Mouse (Mus musculus): ENCODE measurements at regions not wholly inside any gene's neighbourhood (a gene's known extent, or its start where the extent isn't known, plus 50 kb on each side); places are given as distances from the start of the nearest gene placed in this dataset.

DNA sequence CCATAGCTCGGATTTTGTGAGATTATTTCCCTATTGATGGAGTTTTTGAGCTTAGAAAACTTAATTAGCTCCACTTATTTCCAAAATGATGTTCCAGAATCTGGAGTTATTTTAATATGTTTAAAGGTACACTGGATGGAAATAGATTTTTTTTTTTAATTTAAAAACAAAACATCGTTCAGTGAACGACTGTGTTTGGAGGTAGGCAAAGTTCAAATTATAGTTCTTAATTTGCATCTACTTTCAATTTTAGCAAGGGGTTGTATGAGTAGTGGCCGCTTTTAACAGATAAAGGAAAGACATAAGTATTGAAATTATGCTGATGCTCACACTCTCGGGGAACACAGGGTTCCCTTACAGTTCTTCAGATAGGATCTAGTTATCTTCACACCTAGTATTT lies 284.6 kb upstream of the Adgrl2 start:
- 91% methylated on average over 5 of the region's 5 CpGs for WGBS
- Histone ChIP-seq H3K27me3 (ENCODE audit: control insufficient read depth, insufficient read depth, low read length) (no peaks in the 10 kb centered on the region), H3K27ac (ENCODE audit: insufficient read depth, low read length) (no peak overlapping the region), H3K4me3 (replicated peaks; ENCODE audit: insufficient read depth, low read depth, low read length) (no peak overlapping the region), H3K4me1 (ENCODE audit: control insufficient read depth, insufficient read depth, low read length) (no peaks in the 10 kb centered on the region)
- TF ChIP-seq POLR2A (IDR thresholded peaks at IDR 0.05; ENCODE audit: borderline replicate concordance, insufficient read depth, low read length) (no peak), CTCF (IDR thresholded peaks at IDR 0.05; ENCODE audit: borderline replicate concordance, insufficient read depth, low read depth, low read length) (no peak)
- DNase-seq, result no peak

DNA sequence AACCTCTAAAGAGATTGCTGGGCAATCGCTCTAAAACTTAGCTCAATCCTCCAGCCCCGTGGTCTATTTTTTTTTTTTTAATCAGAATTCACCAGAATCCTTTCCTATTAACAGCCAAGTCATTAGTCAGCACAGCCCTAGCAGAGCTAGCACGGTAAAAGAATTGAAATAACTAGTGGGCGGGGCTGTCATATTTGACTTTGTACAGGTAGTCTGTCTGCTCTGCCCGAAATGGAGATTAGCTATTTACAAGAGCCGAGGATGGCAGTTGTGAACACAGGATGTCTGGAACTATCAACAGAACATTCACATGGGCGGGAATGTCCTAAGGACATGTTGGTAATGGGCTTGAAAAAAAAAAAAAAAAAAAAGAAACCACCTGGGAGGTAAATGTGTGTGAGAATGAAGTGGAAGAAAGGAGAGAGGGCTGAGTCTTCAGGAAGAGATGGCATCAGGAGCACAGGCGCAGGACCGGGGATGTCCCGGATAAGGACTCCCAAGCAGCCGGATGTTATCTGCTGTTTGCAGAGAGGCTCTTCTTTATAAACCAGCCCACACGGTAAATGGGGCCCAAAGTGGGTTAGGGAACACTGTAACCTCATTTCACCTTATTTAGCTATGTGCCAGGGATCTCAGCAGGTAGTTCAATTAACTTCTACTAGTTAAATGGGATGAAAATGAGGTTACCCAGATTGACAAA lies 283.8 kb upstream of the Adgrl2 start:
- no peak for TF ChIP-seq CTCF (IDR thresholded peaks at IDR 0.05; ENCODE audit: borderline replicate concordance, insufficient read depth, low read depth, low read length)
- TF ChIP-seq POLR2A (IDR thresholded peaks at IDR 0.05; ENCODE audit: borderline replicate concordance, insufficient read depth, low read length), result no peak
- Histone ChIP-seq H3K27me3 (ENCODE audit: control insufficient read depth, insufficient read depth, low read length) (no peaks in the 10 kb centered on the region), H3K4me1 (ENCODE audit: control insufficient read depth, insufficient read depth, low read length) (no peaks in the 10 kb centered on the region), H3K27ac (ENCODE audit: insufficient read depth, low read length) (no peak overlapping the region), H3K4me3 (replicated peaks; ENCODE audit: insufficient read depth, low read depth, low read length) (no peak overlapping the region)
- DNase-seq, result no peak
- 79% methylated on average over 12 of the region's 12 CpGs for WGBS

- TF ChIP-seq POLR2A (IDR thresholded peaks at IDR 0.05; ENCODE audit: borderline replicate concordance, insufficient read depth, low read length) (no peak), CTCF (IDR thresholded peaks at IDR 0.05; ENCODE audit: borderline replicate concordance, insufficient read depth, low read depth, low read length) (no peak)
- Histone ChIP-seq H3K27me3 (ENCODE audit: control insufficient read depth, insufficient read depth, low read length) (no peaks in the 10 kb centered on the region), H3K4me3 (replicated peaks; ENCODE audit: insufficient read depth, low read depth, low read length) (no peak overlapping the region), H3K27ac (ENCODE audit: insufficient read depth, low read length) (no peak overlapping the region), H3K4me1 (ENCODE audit: control insufficient read depth, insufficient read depth, low read length) (no peaks in the 10 kb centered on the region)
- DNase-seq, result no peak
Observed at GRCm38 (mm10) chr3:149270459-149270858, 280.1 kb upstream of the Adgrl2 start.

- WGBS, result 72% methylated on average over 3 of the region's 3 CpGs
- TF ChIP-seq POLR2A (IDR thresholded peaks at IDR 0.05; ENCODE audit: borderline replicate concordance, insufficient read depth, low read length), result no peak
- no peak for TF ChIP-seq CTCF (IDR thresholded peaks at IDR 0.05; ENCODE audit: borderline replicate concordance, insufficient read depth, low read depth, low read length)
- no peak for DNase-seq
- Histone ChIP-seq H3K27me3 (ENCODE audit: control insufficient read depth, insufficient read depth, low read length) (no peaks in the 10 kb centered on the region), H3K4me1 (ENCODE audit: control insufficient read depth, insufficient read depth, low read length) (no peaks in the 10 kb centered on the region), H3K27ac (ENCODE audit: insufficient read depth, low read length) (no peak overlapping the region), H3K4me3 (replicated peaks; ENCODE audit: insufficient read depth, low read depth, low read length) (no peak overlapping the region)
Observed at GRCm38 (mm10) chr3:149262332-149262970, 272.1 kb upstream of the Adgrl2 start.

GRCm38 (mm10) chr3:149261764-149262163 lies 271.4 kb upstream of the Adgrl2 start:
- TF ChIP-seq CTCF (IDR thresholded peaks at IDR 0.05; ENCODE audit: borderline replicate concordance, insufficient read depth, low read depth, low read length) (no peak), POLR2A (IDR thresholded peaks at IDR 0.05; ENCODE audit: borderline replicate concordance, insufficient read depth, low read length) (no peak)
- Histone ChIP-seq H3K27me3 (ENCODE audit: control insufficient read depth, insufficient read depth, low read length) (no peaks in the 10 kb centered on the region), H3K4me3 (replicated peaks; ENCODE audit: insufficient read depth, low read depth, low read length) (no peak overlapping the region), H3K4me1 (ENCODE audit: control insufficient read depth, insufficient read depth, low read length) (no peaks in the 10 kb centered on the region), H3K27ac (ENCODE audit: insufficient read depth, low read length) (no peak overlapping the region)
- DNase-seq, result no peak
- WGBS, result 97% methylated on average over 6 of the region's 6 CpGs

DNA sequence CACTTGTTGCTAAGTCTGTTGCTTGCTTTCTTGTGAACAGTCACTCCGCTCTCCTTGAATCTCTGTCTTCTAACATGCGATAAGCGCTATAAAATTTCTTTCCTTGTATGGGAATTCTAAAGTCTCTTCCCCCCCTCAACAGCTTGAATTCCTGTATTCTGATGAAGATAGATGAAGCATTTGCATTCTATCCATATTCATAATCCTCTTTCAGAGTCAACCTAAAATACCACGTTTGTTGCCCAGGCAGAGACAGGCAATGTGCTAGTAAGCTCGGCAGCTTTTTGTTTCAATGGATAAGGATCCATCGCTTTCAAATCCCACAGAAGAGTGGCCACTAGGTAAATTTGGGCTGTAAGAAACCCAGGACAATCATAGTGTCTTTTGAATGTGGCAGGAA lies 268.5 kb upstream of the Adgrl2 start:
- H3K27me3 ChIP-seq (ENCODE audit: control insufficient read depth, insufficient read depth, low read length), result no peaks in the 10 kb centered on the region
- H3K27ac ChIP-seq (ENCODE audit: insufficient read depth, low read length), result no peak overlapping the region
- no peak for TF ChIP-seq CTCF (IDR thresholded peaks at IDR 0.05; ENCODE audit: borderline replicate concordance, insufficient read depth, low read depth, low read length)
- TF ChIP-seq POLR2A (IDR thresholded peaks at IDR 0.05; ENCODE audit: borderline replicate concordance, insufficient read depth, low read length), result no peak
- DNase-seq, result no peak
- no peak overlapping the region for H3K4me3 ChIP-seq (replicated peaks; ENCODE audit: insufficient read depth, low read depth, low read length)
- no peaks in the 10 kb centered on the region for H3K4me1 ChIP-seq (ENCODE audit: control insufficient read depth, insufficient read depth, low read length)
- 60% methylated on average over 6 of the region's 6 CpGs for WGBS

GRCm38 (mm10) chr3:149256891-149257290 lies 266.5 kb upstream of the Adgrl2 start:
- Histone ChIP-seq H3K27ac (ENCODE audit: insufficient read depth, low read length) (no peak overlapping the region), H3K27me3 (ENCODE audit: control insufficient read depth, insufficient read depth, low read length) (no peaks in the 10 kb centered on the region), H3K4me3 (replicated peaks; ENCODE audit: insufficient read depth, low read depth, low read length) (no peak overlapping the region), H3K4me1 (ENCODE audit: control insufficient read depth, insufficient read depth, low read length) (no peaks in the 10 kb centered on the region)
- TF ChIP-seq CTCF (IDR thresholded peaks at IDR 0.05; ENCODE audit: borderline replicate concordance, insufficient read depth, low read depth, low read length) (no peak), POLR2A (IDR thresholded peaks at IDR 0.05; ENCODE audit: borderline replicate concordance, insufficient read depth, low read length) (no peak)
- WGBS, result 39% methylated on average over 9 of the region's 9 CpGs
- DNase-seq, result no peak

GRCm38 (mm10) chr3:149253080-149253479 lies 262.7 kb upstream of the Adgrl2 start:
- 85% methylated on average over 6 of the region's 6 CpGs for WGBS
- TF ChIP-seq POLR2A (IDR thresholded peaks at IDR 0.05; ENCODE audit: borderline replicate concordance, insufficient read depth, low read length), result no peak
- TF ChIP-seq CTCF (IDR thresholded peaks at IDR 0.05; ENCODE audit: borderline replicate concordance, insufficient read depth, low read depth, low read length), result no peak

More at GRCm38 (mm10) chr3:149253080-149253479, 262.7 kb upstream of the Adgrl2 start:
- H3K27me3 ChIP-seq (ENCODE audit: control insufficient read depth, insufficient read depth, low read length), result no peaks in the 10 kb centered on the region
- H3K4me1 ChIP-seq (ENCODE audit: control insufficient read depth, insufficient read depth, low read length), result no peaks in the 10 kb centered on the region
- no peak overlapping the region for H3K27ac ChIP-seq (ENCODE audit: insufficient read depth, low read length)
- no peak for DNase-seq
- H3K4me3 ChIP-seq (replicated peaks; ENCODE audit: insufficient read depth, low read depth, low read length), result no peak overlapping the region
